Mouse (Mus musculus) small intestine, adult 2 months (tissue): Measurements from ENCODE around the gene Nox4.

Experiments
- CTCF ChIP-seq: fragments of 200-500 bp; IDR thresholded peaks from 2 replicates; pipeline ENCODE4 v1.5.1; 2012; ENCODE audit warnings: low read depth, mild to moderate bottlenecking, control low read depth, inconsistent platforms, low read length, moderate library complexity, mixed read lengths; ENCODE audit not compliant: insufficient replicate concordance, insufficient read length; ENCODE audit errors: extremely low read depth
- POLR2A ChIP-seq: fragments of 200-500 bp; IDR thresholded peaks from 2 replicates; pipeline ENCODE4 v1.6.1; 2012; ENCODE audit warnings: low read depth, mild to moderate bottlenecking, control low read depth, inconsistent platforms, low read length, moderate library complexity

DNA sequence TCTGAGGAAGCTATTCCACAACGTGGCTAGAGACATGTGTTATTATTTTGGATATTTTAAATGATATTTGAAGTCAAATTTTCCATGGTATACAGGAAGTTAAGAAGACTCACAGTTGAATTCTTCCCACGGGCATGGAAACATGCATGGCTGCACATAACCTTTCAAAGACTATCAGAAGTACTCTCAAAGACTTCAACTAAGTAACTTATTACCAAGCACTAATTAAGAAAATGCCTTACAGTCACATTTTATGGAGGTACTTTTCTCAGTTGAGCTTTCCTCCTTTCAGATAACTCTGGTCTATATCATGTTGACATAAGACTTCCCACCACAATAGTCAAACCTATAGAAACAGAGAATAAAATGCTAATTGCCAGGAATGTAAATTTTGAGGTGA lies 20.3 kb upstream of the Nox4 start:
- TF ChIP-seq CTCF (no peak), POLR2A (no peak)
